ENCODE assay signal across 22 mouse cellular contexts in the genomic region with DNA sequence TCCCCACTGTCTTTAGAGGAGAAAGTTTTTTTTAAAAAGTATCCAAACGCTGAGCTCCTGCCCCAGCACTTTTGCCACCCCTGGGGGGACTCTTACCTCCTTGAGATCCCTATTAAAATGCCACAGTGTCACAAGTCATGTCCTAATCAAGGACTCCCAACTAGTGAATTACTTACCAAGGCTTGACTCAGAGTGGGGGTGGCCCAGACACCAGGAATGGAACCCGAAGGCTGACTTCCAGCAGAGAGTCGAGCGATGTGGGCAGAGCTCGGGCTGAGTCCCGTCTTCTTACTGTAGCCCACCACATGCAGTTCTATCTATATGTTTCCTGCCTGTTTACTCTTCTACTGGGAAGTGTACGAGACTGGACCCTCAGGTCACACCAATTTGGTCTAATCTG. TPM values are rescaled to one million over a fixed set of nuclear protein-coding genes. Genes with fewer than 3 reads are reported as not detected.
DNase-seq lines count a peak whose midpoint lies in the region; ATAC-seq and TF ChIP-seq lines count a peak whose summit lies in the region.
"Had no signal": no experiment of that assay in that cellular context is flagged by ENCODE, and none has a peak within 500 bp of the region (broad histone marks: within the 10 kb centered on the region; RNA-seq: fewer than 3 reads in every experiment).

No protein-coding gene starts in this region.

- H3K27ac ChIP-seq in heart, embryonic 10.5 days: peak overlapping the region; percentile 78
- 0 out of 2 replicates have a peak overlapping the region, but pooled peaks have one; percentile 4 for H3K27ac ChIP-seq in intestine, embryonic 15.5 days
- H3K27ac ChIP-seq in intestine, embryonic 16.5 days (ENCODE audit: low read length): no peak overlapping the region
- peak overlapping the region; percentile 23; the same call in 1 of the 2 replicates for H3K27ac ChIP-seq in midbrain, embryonic 10.5 days (replicated peaks)
- no peak overlapping the region for H3K27ac ChIP-seq in midbrain, postnatal 0 days (ENCODE audit: low read depth, low read length)
- H3K27ac ChIP-seq: hindbrain, embryonic 12.5 days; liver, embryonic 15.5 days; midbrain, embryonic 15.5 days had no signal

- peaks cover 20% of the 10 kb centered on the region for H3K4me1 ChIP-seq in heart, embryonic 10.5 days
- peaks cover 5% of the 10 kb centered on the region; the same call in 1 of the 2 replicates for H3K4me1 ChIP-seq in intestine, embryonic 15.5 days (replicated peaks)
- H3K4me1 ChIP-seq in intestine, embryonic 16.5 days (ENCODE audit: control insufficient read depth, insufficient read depth, low read length): no peaks in the 10 kb centered on the region
- peaks cover 17% of the 10 kb centered on the region for H3K4me1 ChIP-seq in midbrain, embryonic 10.5 days
- no peaks in the 10 kb centered on the region for H3K4me1 ChIP-seq in midbrain, postnatal 0 days (ENCODE audit: insufficient read depth, low read length)
- H3K4me1 ChIP-seq: liver, embryonic 15.5 days; midbrain, embryonic 15.5 days had no signal

- H3K4me2 ChIP-seq in intestine, embryonic 15.5 days (replicated peaks): no peak overlapping the region
- H3K4me2 ChIP-seq in intestine, embryonic 16.5 days (ENCODE audit: low read depth, low read length): no peak overlapping the region
- H3K4me2 ChIP-seq in midbrain, postnatal 0 days (ENCODE audit: low read depth, low read length, poor library complexity, severe bottlenecking): no peak overlapping the region
- H3K4me2 ChIP-seq: hindbrain, embryonic 12.5 days; liver, embryonic 15.5 days; midbrain, embryonic 15.5 days had no signal

- H3K9ac ChIP-seq in intestine, embryonic 15.5 days: no peak overlapping the region
- H3K9ac ChIP-seq in intestine, embryonic 16.5 days (ENCODE audit: low read depth, low read length): no peak overlapping the region
- H3K9ac ChIP-seq in midbrain, postnatal 0 days (replicated peaks; ENCODE audit: low read length, poor library complexity, severe bottlenecking): no peak overlapping the region
- H3K9ac ChIP-seq: hindbrain, embryonic 12.5 days; liver, embryonic 15.5 days; midbrain, embryonic 15.5 days had no signal

- no peak for DNase-seq in heart, embryonic 10.5 days (ENCODE audit: low spot score)
- no peak for DNase-seq in heart, adult 8-10 months (ENCODE audit: low spot score)
- no peak for DNase-seq in midbrain, embryonic 10.5 days (ENCODE audit: low spot score)
- DNase-seq in midbrain, postnatal 0 days (ENCODE audit: low spot score): no peak
- no peak for DNase-seq in ovary, postnatal 10 days (ENCODE audit: low spot score)
- DNase-seq: B cell, adult 2 months; cerebellum, adult 11 months; cerebellum, postnatal 14 days; kidney, postnatal 4 days; right cerebral cortex, adult 18-20 months had no signal

- H3K36me3 ChIP-seq in heart, embryonic 10.5 days: no peaks in the 10 kb centered on the region
- H3K36me3 ChIP-seq in intestine, embryonic 15.5 days: no peaks in the 10 kb centered on the region
- no peaks in the 10 kb centered on the region for H3K36me3 ChIP-seq in intestine, embryonic 16.5 days (ENCODE audit: control insufficient read depth, insufficient read depth, low read length)
- no peaks in the 10 kb centered on the region for H3K36me3 ChIP-seq in midbrain, embryonic 10.5 days
- no peaks in the 10 kb centered on the region for H3K36me3 ChIP-seq in midbrain, postnatal 0 days (ENCODE audit: insufficient read depth, low read length)
- H3K36me3 ChIP-seq: hindbrain, embryonic 12.5 days; liver, embryonic 15.5 days; midbrain, embryonic 15.5 days had no signal

- no peaks in the 10 kb centered on the region for H3K9me3 ChIP-seq in heart, embryonic 10.5 days
- H3K9me3 ChIP-seq in intestine, embryonic 15.5 days: no peaks in the 10 kb centered on the region
- no peaks in the 10 kb centered on the region for H3K9me3 ChIP-seq in intestine, embryonic 16.5 days (ENCODE audit: control insufficient read depth, low read length)
- H3K9me3 ChIP-seq in midbrain, embryonic 10.5 days (replicated peaks): no peaks in the 10 kb centered on the region
- no peaks in the 10 kb centered on the region for H3K9me3 ChIP-seq in midbrain, postnatal 0 days (ENCODE audit: low read length)
- H3K9me3 ChIP-seq: hindbrain, embryonic 12.5 days; liver, embryonic 15.5 days; midbrain, embryonic 15.5 days had no signal

- no peak for ATAC-seq in intestine, embryonic 15.5 days
- ATAC-seq in intestine, embryonic 16.5 days: no peak
- ATAC-seq in midbrain, postnatal 0 days (ENCODE audit: low FRiP score): no peak
- ATAC-seq: forebrain, embryonic 16.5 days; intestine, postnatal 0 days; midbrain, embryonic 15.5 days had no signal

- no peaks in the 10 kb centered on the region for H3K27me3 ChIP-seq in heart, embryonic 10.5 days (ENCODE audit: insufficient read depth, poor library complexity, severe bottlenecking)
- H3K27me3 ChIP-seq in intestine, embryonic 15.5 days (replicated peaks): no peaks in the 10 kb centered on the region
- H3K27me3 ChIP-seq in intestine, embryonic 16.5 days (replicated peaks; ENCODE audit: control insufficient read depth, insufficient read depth, low read length): no peaks in the 10 kb centered on the region
- peaks cover 3% of the 10 kb centered on the region; the same call in 1 of the 2 replicates for H3K27me3 ChIP-seq in midbrain, embryonic 10.5 days (ENCODE audit: low read depth, poor library complexity, severe bottlenecking)
- no peaks in the 10 kb centered on the region for H3K27me3 ChIP-seq in midbrain, postnatal 0 days (ENCODE audit: insufficient read depth, low read length)
- H3K27me3 ChIP-seq: hindbrain, embryonic 12.5 days; liver, embryonic 15.5 days; midbrain, embryonic 15.5 days had no signal

- WGBS in heart, embryonic 10.5 days: 51% methylated on average over 7 of the region's 7 CpGs
- WGBS in intestine, embryonic 15.5 days: 68% methylated on average over 7 of the region's 7 CpGs
- WGBS in intestine, embryonic 16.5 days: 72% methylated on average over 7 of the region's 7 CpGs
- 57% methylated on average over 7 of the region's 7 CpGs for WGBS in midbrain, embryonic 10.5 days
- WGBS in midbrain, postnatal 0 days: 59% methylated on average over 7 of the region's 7 CpGs

- no peak for TF ChIP-seq CTCF in midbrain, postnatal 0 days (IDR thresholded peaks at IDR 0.05)

- H3K4me3 ChIP-seq in heart, embryonic 10.5 days: no peak overlapping the region
- H3K4me3 ChIP-seq in intestine, embryonic 15.5 days (replicated peaks): no peak overlapping the region
- no peak overlapping the region for H3K4me3 ChIP-seq in intestine, embryonic 16.5 days (ENCODE audit: low read length)
- H3K4me3 ChIP-seq in midbrain, embryonic 10.5 days: no peak overlapping the region
- H3K4me3 ChIP-seq in midbrain, postnatal 0 days (ENCODE audit: low read depth, low read length): no peak overlapping the region
- H3K4me3 ChIP-seq: erythroblast, embryonic 14.5 days; hindbrain, embryonic 12.5 days; liver, embryonic 15.5 days; midbrain, embryonic 15.5 days had no signal

RNA-seq across cellular contexts. Expression of a gene that starts 30.5 kb away (rescaled TPM):
- polyA plus RNA-seq in heart, embryonic 10.5 days (2016; fragmentation: Nextera tagmentation; extraction: Ambion mirVana): 13.3 and 15.1 TPM in 2 replicates
- total RNA-seq in heart, adult 8-10 months (2022): not detected
- 4.0 and 4.6 TPM in 2 replicates for polyA plus RNA-seq in intestine, embryonic 15.5 days (2015; fragmentation: Nextera tagmentation; extraction: Ambion mirVana)
- polyA plus RNA-seq in intestine, embryonic 16.5 days (2015; fragmentation: Nextera tagmentation; extraction: Ambion mirVana): 3.0 and 3.9 TPM in 2 replicates
- polyA plus RNA-seq in midbrain, embryonic 10.5 days (2016; fragmentation: Nextera tagmentation; extraction: Ambion mirVana): 1.6 and 3.2 TPM in 2 replicates
- not detected in 2 replicates for total RNA-seq in midbrain, postnatal 0 days (2014; rRNA removed)
- 0.25 and 0.38 TPM in 2 replicates for polyA plus RNA-seq in midbrain, postnatal 0 days (2015; fragmentation: Nextera tagmentation; extraction: Ambion mirVana)
- total RNA-seq: layer of hippocampus, postnatal 14 days; left cerebral cortex, postnatal 10 days; megakaryocyte progenitor cell, adult 5-6 weeks had no signal
- polyA plus RNA-seq: erythroblast, embryonic 14.5 days; forebrain, embryonic 16.5 days; small intestine, adult 2 months had no signal

Comparison
In these comparisons a context has a peak if more than half of its experiments do, and no peak if none do; other contexts are left out.
1. H3K27ac ChIP-seq: peak in heart, embryonic 10.5 days (single experiment), intestine, embryonic 15.5 days (single experiment) and midbrain, embryonic 10.5 days (single experiment); none in intestine, embryonic 16.5 days (single experiment) and midbrain, postnatal 0 days (single experiment).